Mouse (Mus musculus): ENCODE data around the gene Tmem184a. TPM values are rescaled to one million over a fixed set of nuclear protein-coding genes. Genes with fewer than 3 reads are reported as not detected.

Tmem184a gene
- total RNA-seq, 2 experiments from 2014 or later, result 0.96 to 1.4 TPM

DNA sequence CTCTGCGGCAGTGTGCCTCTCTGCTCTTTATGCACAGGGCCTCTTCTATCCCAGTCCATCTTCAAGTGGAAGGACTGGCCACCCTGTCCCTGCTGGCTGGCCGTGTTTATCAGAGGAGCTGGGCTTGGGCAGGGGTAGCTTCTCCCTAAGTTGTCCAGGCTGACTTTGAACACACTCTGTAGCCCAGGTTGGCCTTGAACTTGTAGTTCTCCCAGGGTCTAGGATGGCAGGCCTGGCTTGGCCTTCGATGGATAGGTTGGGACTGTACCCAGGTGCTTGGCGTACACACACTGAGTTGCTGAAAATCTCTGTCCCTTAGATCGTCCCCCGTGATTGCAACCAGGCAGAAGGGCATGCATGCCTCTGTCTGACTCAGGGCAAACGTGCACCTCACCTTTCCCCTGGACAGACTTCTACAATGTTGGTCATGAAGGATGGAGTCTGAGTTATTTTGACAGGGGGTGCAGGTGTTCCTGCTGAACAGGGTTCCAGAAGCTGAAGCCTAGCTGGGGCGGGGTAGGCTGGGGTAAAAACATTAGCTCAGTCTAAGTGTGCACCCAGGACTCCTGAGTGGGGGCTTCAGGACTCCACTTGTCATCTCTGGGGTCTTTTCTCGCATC lies 23.6 kb downstream of the Tmem184a start:
- DNase-seq, result no peak
- intact Hi-C loops (cut with DNase I), result no loop called here

GRCm38 (mm10) chr5:139794938-139795337 lies 24.8 kb downstream of the Tmem184a start:
- DNase-seq, result peak in 1 of 2 experiments; percentile 52
- intact Hi-C loops (cut with DNase I), result no loop called here

DNA sequence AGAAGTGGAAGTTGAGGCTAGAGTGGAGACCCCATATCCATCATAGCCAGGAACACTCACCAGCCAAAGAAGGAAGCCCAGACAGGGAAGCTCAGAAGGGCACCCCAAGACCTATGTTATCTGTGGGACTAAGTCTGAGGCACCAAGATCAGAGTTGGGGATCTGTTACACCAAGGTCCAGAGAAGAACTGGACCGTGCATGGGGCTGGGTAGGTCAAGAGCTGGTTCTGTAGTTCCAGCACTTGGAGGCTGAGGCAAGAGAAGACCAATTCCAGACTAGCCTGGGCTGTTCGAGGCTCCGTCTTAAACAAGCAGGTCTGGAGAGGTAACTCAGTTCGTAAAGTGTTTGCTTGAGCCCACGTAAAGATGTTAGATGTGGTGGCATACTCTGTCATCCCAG lies 25.6 kb downstream of the Tmem184a start:
- intact Hi-C loops (cut with DNase I), result no loop called here
- no peak for DNase-seq

DNA sequence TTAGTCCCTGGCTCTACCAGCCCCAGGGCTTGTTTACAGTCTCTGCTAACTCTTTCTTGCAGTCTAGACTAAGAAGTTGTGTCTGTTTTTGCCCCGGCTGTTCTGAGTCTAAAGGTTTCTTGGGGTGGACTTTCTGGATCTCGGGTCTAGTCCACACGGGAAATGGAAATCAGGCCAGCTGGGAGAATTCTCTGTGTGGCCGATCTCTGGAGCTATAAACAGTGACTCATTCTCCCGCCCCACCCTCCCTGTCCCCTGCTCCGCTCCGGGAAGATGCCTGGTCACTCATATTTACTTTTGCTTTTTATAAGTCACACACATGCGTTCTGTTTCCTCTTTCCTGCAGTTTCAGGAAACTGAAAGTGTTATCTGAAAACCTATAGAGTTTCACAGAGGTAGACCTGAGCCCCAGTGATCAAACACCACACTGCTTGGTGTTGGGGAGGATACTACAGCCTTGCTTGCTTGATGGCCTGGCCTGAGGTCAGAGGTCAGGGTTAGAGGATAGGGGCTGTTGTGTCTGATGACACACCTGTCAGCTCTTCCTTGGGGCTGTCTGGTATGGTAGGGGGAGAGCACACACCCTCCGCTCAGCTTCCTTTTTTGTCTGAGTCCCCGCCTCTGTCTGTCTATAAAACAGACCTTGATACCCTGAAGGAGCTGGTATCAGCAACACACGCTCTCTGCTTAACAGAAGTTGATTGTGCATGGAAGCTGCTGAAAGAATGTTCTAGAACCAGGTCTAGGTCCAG lies 26.2 kb downstream of the Tmem184a start:
- no peak for DNase-seq
- intact Hi-C loops (cut with DNase I), result no loop called here

DNA sequence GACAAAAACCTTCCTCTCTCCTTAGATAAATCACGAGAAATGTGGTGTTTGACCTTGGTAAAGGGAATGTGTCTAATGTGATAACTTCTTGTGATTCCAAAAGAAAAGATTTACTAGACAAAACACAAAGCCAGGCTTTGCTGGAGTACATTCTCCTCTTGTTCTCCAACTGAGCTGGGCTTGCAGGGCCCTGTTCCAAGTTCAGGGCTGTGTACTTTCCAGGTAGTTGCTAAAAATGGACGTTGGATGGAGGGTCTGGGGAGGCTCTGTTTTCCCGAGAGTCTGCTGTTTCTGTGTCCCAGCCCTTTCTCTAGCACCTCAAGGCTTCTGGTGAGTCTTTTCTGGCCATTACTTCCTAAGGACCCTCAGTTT lies 26.8 kb downstream of the Tmem184a start:
- intact Hi-C loops (cut with DNase I), result no loop called here
- DNase-seq, result no peak

DNA sequence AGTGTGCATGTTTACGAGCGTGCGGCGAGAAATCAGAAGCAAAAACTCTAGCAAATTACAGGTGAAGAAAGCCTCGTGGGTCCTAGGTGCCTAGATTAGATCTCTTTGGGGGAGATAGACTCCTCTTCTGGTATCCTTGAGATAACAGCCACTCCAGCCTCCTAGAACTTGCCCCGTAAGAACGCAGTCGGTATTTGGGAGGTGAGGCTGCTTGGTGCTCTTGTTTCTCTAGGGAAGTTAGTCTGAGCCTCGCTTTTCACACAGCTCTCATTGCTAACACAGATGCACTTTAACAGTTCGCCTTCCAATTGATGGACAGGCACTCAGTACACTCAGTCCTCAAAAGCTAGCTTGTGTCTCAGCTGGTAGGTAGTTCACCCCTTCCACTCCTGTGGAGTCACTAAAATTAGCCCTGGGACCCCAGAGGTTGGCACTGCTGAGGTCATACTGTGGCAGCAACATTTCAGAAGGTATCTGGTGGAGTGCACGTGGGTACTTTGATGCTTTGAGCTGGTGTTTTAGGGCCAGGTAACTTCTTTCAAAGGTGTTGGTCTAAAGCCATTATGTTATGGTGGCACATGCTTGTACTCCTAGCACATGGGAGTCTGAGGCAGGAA lies 27.4 kb downstream of the Tmem184a start:
- intact Hi-C loops (cut with DNase I), result no loop called here
- DNase-seq, result no peak

- intact Hi-C loops (cut with DNase I), result no loop called here
- peak; percentile 98 to 99 for DNase-seq
Observed at GRCm38 (mm10) chr5:139791227-139792158, 28.2 kb downstream of the Tmem184a start, which contains the start of gene Mafk. Mafk (plus strand) TSS chr5:139791513.

- intact Hi-C loops (cut with DNase I), result no loop called here
- no peak for DNase-seq
Observed at GRCm38 (mm10) chr5:139789466-139789865, 30.3 kb downstream of the Tmem184a start.

GRCm38 (mm10) chr5:139781406-139781805 lies 38.3 kb downstream of the Tmem184a start:
- DNase-seq, result no peak
- intact Hi-C loops (cut with DNase I), result loop anchor here (5.0 kb wide), 1 partner anchor 36 kb away; the partner anchor contains the start of gene Tmem184a

DNA sequence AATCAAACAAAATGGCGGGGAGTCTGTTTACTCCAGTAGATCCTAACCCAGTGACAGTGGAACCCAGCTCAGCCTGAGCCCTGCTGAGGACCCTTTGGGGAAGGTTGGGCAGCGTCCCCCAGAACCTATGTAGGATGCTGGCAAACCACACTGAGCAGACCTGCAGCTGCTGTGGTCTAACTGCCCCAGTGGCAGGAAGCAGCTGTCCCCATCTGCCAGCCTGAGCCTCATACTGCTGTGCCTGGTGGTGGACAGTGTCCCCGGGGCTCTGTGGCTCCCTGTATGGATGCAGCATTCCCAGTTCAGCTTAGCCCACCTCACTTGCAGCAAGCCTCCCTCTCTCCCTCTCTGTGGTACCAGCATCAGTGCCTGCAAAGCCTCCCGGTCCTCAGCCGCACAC lies 42.8 kb downstream of the Tmem184a start:
- intact Hi-C loops (cut with DNase I), result no loop called here
- no peak for DNase-seq

DNA sequence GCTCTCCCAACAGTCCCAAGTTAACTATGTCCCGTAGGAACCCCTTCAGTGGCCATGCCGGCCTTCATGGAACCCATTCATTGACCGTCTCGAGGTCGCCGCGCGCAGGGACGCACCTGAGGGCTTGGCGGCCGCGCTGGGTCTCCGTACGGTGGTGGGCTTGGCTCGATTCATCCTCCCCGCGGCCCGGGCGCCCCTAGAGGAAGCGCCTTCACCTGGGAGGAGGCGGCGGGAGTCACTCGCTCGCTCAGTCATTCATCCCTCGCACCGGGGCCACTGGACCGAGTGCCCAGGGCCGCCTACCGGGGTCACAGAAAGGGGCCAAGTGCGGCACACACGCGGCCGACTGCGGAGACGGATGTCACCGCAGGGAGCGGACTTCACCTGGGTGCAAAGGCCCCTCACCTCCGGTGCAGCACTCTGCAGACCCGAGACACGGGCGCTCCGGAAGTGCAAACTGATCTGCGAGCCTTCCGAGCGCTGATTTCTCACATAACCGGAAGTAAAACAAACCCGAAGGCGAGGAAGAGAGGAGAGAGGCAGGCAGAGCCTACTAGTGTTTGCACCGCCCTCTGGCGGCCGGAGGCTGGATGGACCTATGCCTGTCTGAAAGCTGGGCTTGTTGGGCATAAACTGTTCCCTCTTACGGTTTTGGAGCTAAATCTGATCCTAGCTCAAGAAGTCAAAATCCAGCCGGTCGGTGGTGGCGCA lies 44.3 kb downstream of the Tmem184a start, which contains the start of gene Ints1:
Gene Ints1 (minus strand): TSS at position 459 of the 711 bp plus-strand sequence.
- DNase-seq, result peak; percentile 92 to 95
- intact Hi-C loops (cut with DNase I), result no loop called here

- DNase-seq, result peak in 1 of 2 experiments; percentile 3
- intact Hi-C loops (cut with DNase I), result no loop called here
Observed at GRCm38 (mm10) chr5:139768216-139768615, 51.5 kb downstream of the Tmem184a start.

DNA sequence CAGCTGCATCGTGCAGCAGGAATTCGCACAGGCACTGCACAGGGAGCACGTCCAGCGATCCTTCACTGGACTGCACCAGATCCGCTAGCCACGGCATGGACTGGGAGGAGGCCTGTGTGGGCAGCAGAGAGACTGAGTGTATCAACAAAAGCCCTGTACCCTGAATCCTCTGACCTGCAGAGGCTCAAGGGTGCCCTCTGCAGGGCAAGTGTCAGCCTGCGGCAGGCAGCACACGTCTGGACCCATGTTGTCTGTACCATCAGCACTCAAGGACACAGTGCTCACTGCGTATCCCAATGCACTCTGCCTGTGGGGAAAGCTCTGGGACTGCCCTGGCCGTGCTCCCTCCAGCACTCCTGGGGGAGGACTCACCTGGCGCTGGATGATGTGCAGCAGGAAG lies 55.4 kb downstream of the Tmem184a start:
- no peak for DNase-seq
- intact Hi-C loops (cut with DNase I), result no loop called here

DNA sequence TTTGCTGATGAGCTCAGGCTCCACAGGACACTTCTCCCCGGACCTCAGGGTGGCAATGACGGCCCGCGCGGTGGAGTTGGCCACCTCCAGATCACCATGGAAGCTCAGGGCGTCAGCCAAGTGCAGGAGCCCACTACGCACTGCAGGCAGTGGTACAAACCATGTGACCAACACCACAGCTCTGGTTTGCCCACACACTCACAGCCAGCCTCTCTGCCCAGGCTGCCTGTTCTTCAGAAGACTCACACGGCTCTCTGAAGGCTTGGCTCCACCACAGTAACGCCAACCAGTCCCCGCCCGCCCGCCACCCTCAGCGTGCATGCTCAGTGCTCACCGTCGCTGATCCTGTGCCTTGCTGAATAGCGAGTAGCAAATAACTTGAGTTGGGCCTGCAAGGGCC lies 61.6 kb downstream of the Tmem184a start:
- intact Hi-C loops (cut with DNase I), result no loop called here
- no peak for DNase-seq

DNA sequence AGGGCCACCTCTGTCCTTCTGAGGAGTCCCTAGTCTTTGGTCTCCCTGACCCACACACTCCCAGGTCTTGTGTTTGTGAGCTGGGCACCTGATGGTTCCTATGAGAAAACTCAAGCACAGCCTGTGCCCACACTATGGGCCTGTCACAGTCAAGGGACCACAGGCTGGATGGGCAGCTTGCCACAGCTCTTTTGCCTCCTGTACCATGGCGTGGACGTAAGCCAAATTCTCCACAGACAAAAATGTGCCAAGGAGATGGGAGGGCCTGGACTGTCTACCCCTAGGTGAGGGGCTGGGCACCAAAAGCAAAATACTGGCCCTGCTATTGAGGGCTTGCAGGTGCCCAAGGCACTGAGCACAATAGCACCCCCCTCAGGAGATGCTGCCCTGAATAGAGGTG lies 63.1 kb downstream of the Tmem184a start:
- DNase-seq, result no peak
- intact Hi-C loops (cut with DNase I), result no loop called here

DNA sequence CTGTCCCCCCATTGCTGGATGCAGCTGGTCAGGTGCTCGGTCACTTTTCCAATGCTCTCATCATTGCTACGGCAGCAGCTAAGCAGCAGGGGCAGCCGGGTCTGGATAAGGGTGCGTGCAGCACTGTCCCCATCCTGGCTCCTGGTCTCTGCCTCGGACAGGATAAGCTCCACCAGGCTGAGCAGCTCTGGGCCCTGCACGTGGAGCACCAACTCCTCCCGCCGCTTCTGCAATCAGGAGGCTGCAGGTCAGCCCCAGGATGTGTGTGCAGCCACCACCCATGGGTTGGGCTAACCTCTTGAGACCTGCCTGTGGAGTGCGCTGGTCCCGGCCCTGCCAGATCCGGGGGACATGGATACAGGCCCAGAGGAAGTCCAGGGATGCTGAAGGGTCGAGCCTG lies 63.6 kb downstream of the Tmem184a start:
- intact Hi-C loops (cut with DNase I), result no loop called here
- no peak for DNase-seq

- intact Hi-C loops (cut with DNase I), result loop anchor here (5.0 kb wide), 1 partner anchor 217 kb away; no protein-coding TSS in a partner anchor
- DNase-seq, result peak in 1 of 2 experiments; percentile 41
Observed at GRCm38 (mm10) chr5:139754753-139755152, 65.0 kb downstream of the Tmem184a start.
